Mouse (Mus musculus): Measurements from ENCODE around the gene Maml3.

The Maml3 gene

DNA sequence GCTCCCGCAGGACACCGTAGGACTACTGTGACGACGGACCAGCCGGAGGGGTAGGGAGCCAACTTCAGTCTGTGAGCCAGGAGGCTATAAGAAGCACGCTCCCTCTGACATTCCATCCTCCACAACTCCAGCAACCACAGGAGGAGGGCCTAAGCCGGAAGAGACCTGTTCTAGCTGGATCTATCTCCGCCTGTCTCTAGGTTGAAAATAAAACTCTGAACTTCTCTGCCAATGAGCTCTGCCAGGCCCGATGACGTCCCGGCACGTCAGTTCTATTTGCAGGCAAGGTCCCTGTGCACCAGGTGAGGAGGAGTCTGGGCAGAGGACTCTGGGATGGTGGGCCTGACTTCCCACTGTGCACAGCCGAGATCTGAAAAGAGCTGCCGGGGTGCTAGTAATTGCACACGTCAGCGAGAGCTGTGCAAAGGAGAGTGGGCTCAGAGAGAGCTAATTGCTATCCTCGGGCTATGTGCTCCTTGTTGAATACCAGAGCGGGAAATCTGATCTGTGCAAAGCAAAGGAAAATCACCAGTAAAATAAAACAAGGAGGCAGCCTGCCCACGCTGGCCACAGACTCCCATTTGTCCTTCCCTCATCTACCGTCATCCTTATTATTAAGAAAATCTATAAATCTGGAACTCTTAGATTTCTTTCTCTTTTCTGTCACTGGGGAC, 58.7 kb downstream of the Maml3 start:
- DNase-seq (ENCODE audit: low read depth): peak; percentile 87

DNA sequence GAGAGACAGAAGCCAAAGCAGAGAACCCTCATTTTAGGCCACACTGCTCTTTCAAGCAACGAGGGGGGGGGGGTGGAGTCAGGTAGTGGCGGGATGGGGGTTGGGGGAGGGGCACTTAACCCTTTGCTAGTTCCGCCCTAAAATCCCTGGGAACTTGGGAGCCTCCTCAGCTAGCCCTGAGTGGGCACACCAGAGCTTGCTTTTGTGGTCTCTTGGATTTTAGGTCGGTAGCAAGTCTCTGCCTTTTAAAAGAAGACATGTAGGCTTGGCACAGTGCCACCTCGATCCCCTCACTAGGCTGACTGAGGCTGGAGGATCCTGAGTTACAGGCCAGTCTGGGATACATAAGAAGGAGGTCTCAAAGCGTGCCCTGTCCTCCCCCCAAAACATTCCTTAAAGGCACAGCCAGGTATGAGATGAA, 59.6 kb downstream of the Maml3 start:
- DNase-seq (ENCODE audit: low read depth): peak; percentile 36

DNA sequence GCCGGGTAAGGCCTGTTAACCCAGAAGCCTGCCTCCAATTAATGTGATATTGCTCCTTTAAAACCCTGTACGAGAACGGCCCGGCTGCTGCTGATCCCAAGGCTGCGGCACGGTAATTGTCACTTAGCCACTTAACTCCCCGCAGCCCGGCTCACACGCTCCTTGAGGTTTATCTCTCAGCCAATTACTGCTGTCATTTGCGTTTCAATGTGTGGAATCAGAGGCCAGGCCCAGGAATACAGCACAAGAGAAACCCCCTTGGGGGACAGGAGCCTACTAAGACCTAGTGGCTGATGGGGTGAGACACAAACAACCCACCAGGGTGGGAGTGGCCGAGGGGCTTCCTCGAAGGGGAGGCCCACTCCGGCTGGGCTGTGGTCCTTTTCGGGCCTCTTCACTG, 60.2 kb downstream of the Maml3 start:
- no peak for DNase-seq (ENCODE audit: low read depth)

DNA sequence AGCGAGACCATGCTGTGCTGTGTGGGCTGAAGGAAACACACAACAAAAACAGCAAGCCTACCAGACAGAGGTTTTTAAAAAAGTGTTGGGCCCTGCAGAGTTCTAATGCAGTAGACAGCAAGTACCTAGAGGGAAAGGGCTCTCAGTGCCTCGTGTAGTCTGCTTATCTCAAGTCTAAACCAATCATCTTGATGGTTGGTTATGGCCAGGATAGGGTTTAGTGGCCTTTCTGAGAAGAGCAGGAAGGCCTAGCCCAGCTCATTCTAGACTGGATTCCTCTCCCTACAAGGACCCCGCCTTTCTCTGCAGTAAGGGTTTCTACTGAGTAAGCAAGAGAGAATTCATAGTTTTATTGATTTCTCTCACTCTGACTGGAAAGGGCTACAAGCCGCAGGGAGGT, 61.0 kb downstream of the Maml3 start:
- peak; percentile 30 for DNase-seq (ENCODE audit: low read depth)

DNA sequence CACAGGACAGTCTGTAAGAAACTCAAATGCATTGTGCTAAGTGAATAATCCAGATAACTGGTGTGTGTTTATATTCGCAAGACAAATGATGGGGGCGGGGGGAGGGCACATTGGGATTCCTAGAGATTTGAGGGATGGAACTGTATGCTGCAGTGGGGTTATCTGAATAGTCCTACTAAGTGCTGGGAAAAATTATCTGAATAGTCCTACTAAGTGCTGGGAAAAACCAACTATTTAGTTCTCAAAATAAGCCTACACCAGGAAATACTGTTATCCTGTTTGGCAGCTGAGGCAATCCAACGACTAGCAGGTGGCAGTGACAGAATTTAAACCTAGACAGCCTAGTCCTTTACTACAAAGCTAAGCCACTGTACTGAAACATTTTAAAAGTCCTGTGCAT, 62.2 kb downstream of the Maml3 start:
- no peak for DNase-seq (ENCODE audit: low read depth)

DNA sequence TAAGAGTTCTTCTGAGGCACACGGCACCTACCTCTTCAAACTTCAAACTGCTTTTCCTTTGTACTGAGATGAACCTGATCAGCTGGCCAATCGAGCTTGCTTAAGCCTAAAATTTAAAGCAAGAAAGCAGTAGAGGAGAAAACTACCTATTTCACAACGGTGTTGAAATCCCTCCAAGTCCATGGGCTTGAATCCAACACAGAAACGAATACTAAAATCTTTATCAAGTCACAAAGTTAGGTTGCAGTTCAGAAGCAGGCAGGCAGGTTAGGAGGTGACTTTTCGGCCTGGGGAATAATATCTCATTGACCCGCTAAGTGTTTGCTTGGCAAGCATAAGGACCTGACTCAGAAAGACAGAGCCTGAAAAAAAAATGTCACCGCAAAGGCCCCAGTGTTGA, 64.9 kb downstream of the Maml3 start:
- peak; percentile 87 for DNase-seq (ENCODE audit: low read depth)

DNA sequence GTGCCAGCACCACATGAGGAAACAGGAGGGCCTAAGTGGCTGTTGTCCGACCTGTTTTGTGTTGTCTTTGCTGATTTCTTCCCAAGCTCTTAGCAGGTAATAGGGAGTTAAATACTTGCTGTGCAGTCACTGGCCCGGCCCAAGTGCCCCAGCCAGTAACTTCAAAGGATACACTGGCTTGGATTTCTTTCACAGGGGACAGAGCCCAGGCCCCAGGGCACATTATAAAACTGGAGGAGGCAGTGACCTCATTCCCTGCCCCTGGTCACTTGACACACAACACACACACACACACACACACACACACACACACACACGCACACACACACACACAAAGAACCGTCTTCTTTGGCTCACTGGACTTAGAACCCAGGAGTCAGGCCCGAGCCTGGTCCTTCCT, 67.6 kb downstream of the Maml3 start:
- no peak for DNase-seq (ENCODE audit: low read depth)

DNA sequence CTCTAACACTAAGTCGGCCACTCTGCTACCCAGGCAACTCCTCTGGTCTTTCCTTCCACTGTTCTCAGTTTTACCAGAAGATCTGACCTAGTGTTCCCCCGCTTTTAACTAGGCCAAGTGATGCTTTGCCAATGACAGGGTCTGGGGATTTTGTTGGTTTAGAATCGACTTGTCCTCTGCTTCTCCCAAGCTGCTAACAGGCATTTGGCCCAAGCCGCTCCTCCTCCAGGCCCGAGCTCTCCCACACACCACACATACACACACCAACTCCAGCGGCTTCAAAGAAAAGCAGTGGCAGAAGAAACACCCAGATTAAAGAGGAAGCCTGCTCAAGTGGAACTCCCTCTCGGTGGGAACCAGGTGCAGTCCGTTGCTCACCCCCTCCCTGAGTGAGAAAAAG, 69.5 kb downstream of the Maml3 start:
- no peak for DNase-seq (ENCODE audit: low read depth)

DNA sequence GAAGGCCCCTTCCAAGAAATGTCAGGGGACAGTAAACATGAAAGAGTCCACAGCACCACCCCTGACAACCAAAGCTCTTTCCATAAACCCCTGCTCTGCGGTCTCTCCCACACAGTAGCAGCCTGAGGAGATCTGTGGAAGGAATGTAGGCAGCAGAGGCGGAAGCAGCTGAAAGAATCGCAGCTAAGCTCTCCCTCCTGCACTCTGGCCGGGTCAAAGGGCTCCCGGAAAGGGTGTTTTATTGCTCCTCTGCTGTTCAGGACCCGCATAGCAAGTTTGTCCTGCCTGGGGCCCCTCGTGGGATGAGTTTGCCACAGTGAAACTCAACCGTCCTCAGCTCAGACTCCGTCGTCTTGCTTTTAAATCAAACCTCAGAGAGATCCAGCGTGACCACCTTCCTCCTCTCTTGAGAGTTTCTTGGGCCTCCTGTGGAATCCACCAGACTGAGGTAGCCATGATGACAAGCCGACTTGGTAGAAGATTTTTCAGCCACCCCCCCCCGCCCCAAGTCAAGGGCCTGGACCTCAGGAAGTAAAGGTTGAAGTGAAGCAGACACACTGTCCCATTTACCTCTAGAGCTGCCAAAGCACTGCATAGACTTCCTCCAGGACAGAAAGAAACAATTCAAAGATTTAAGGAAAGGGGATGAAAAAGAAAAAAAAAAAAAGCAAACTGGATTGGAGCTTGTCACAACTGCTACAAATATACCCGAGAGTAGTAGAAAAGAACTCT, 70.9 kb downstream of the Maml3 start:
- DNase-seq (ENCODE audit: low read depth): no peak

DNA sequence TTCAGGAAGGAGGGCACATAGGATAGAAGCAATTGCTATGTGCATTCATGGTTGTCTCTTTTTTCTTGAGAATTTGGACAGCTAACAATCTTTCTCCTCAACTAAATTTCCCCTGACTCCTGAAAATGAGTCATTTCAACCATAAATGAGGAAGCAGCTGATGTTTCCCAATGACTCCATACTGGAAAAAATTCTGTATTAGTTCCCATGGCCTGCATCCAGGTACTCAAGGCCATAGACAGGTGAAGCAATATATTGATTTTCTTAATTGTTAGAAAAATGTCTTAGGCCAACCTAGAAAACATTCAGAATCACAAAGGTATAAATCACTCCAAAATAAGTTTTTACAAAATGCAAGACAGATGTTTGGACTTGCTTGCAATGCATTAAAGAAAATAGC, 73.5 kb downstream of the Maml3 start:
- DNase-seq (ENCODE audit: low read depth): peak; percentile 71

DNA sequence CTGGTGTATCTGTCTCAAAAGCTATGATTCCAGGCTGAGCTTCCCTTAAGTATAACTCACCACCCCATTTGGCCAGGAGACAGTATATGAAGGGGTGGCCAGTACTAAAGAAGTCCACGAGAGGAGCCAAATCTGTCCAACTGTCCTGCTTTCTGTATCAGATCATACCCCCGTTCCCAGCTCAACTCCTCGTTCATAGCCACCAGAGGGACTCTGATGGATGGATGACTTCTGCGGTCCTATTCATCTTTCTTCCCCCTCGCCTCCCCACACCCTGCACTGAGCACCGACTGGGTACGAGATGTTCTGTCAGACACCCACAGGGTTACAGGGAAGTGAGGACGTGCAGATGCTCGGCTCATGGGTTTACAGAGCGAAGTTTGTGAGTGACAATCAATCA, 74.8 kb downstream of the Maml3 start:
- DNase-seq (ENCODE audit: low read depth): no peak

DNA sequence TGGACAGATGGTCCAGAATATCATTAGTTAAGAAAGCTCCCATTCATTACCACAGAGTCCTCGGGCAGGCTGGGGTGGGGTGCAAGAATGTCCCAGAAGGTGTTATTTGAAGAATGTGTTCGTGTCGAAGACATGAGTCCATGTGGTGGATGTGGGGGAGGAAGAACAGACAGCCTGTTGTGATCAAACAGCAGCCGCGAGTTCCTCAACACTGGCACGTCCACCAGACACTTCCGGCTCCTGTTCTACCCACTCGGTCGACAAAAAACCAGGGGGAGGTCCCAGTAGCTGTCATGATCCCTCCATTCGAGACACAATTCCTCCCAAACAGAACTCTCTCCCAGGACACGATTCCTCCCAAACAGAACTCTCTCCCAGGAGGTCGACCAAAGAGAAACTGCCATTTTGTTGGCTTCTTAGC, 75.2 kb downstream of the Maml3 start:
- DNase-seq (ENCODE audit: low read depth): no peak

DNA sequence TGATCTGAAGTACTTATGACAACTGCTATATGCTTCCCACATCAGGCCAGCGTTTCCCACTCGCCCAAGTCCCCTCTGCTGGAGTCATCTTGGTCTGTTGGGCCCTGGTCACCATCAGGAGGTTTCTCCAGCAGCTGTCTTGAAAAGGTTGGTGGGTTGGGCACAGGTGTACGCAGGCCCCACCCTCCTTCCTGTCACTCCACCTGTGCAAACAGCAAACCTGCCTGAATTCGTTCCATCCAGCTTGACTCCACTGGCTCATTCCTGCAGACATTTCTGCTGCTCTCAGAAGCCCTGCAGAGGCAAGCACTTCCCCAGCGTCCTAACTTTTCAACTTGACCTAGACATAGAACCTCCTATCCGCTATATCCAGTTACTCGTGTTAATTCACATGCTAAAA, 76.9 kb downstream of the Maml3 start:
- DNase-seq (ENCODE audit: low read depth): no peak

DNA sequence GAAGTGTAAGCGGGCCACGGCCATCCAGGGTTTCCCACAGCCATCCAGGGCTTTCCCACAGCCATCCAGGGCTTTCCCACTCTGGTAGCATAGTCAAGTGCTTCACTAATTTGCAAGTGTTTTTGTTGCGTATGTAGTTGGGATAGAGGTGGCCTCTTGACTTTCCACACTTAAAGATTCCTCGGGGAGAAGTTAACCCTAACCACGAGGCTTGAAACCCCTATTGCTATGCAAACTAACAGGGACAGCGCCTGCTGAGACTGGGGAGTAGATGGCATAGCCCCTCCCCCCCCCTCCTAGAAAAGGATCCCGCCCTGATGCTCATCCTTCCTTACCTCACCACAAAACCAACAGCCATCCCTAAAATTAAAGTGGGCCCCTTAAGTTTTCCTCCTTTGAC, 82.4 kb downstream of the Maml3 start:
- DNase-seq (ENCODE audit: low read depth): no peak

DNA sequence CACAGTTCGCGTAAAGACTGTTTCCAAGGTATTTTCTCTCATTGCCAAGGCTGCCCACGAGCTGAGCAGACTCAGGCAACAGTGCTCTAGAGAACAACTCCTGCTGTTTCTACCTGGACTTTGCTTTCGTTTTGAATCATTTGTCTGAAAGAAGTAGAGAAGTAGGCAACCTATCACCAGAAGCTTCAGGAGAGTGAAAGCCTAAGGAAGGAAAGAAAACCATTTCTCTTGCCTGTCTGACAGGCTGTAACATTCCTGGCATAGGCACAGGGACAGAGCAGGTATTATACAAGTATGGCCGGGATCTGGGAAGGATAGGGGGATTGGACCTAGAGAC, 86.8 kb downstream of the Maml3 start:
- DNase-seq (ENCODE audit: low read depth): no peak

DNA sequence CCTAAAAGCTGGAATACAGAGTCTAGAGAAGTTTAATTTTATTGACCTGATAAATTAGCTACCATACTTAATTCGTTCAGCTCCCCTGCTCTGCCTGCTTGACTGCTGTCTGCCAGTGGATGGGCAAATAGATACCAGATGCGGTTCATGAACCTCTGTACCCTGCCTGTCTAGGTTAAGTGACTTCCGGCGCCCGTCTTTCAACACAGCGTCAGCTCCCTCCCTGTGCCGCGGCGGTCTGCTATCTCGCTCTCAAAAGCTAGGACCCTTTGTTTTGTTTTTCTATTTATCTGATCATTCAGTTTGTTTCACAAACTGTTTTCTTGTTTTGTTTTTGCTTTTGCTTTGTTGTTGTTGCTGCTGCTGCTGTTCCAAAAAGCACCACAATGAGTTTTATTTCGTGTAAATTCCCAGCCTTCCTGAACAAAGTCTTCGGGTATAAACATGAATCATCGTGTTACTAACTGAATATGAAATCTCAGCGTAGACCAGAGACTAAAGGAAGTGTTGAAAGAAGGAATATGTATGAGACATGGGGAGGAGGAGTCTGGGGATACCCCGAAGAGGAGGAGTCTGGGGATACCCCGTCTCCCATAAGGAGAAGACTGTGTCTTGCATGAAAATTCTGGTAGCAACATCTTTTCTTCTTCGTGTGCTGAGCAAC, 87.3 kb downstream of the Maml3 start:
- DNase-seq (ENCODE audit: low read depth): peak; percentile 69

DNA sequence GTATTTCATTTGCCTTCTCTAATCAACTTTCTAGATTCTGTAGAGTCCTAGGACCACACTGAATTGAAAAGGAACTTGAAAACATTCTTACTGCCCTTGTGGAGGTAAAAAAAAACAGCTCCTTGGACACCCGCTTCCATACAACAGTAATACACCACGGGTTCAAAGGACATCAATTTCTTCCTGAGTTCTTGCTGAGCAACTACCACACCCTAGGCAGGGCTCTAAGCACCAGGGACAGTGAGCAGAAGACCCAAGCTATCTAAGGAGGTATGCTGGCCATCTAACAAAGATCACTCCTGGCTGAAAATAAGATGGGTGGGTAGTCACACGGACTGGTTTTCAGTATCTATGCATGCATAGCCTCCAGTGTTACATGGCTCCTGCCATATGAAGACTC, 88.7 kb downstream of the Maml3 start:
- DNase-seq (ENCODE audit: low read depth): no peak

DNA sequence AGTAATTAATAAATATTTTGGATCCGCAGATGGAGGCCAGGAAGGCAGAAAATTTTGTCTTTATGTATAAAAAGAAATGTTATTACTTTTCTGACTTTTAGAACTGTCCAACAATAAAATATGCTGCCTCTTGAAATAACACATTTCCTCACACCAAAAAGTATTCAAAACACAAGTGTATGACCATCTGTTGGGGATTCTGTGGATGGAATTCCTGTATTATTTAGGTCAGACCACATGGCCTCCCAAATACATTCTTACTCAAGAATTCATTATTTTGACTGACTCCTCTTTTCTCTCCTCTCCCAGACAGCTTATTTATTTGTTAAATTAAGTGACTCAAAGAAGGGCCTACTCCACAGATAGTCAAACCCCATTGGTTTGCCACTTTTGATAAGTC, 89.3 kb downstream of the Maml3 start:
- peak; percentile 48 for DNase-seq (ENCODE audit: low read depth)

DNA sequence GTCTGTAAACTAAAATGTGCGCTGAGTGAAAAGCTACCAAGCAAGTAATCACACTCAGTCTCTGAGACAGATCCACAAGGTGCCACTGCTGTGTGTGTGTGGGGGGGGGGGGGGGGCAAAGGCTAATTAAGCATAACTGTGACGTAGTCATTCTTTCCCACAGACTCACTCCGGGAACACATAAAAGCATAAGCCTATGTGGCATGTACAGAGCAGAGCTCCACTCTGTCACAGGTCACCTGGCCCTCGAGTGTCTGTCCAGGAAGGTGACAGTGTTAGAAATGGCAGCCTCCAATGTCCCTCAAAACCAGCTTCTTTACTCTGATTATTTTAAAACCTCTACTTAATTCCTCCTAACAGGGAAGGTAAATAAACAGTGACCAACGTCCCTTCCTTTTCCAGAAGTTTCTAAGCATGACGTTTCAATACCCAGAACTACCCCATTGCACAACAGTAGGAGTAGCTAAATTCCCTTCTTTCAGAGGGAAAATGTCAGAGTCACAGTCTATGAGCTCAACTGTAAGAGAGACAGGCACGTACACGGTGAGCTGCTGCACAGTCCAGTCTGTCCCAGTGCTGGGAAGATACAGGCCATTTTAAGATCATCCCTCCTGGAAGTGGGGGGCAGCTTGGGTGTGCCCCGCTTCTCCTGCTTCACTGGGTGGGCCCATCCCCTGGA, 93.7 kb downstream of the Maml3 start:
- DNase-seq (ENCODE audit: low read depth): no peak

DNA sequence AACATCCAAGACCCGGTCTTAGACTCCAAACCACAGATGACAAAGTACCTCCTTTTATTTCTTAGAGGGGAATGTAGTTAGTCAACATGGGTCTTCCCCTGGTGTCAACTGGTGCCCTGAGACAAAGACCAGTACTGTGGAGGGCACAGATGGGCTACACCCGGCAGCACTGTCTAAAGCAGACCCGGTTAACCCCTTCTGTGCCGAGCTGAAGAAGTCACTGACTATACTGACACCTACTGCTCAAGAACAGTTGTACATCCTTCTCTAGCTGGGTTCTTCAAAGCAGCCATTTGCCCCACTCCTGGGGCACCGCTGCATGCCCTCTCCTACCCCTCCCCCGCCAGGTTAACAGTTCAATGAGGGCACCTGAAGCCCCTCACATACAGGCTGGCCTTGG, 95.6 kb downstream of the Maml3 start:
- DNase-seq (ENCODE audit: low read depth): peak; percentile 34

DNA sequence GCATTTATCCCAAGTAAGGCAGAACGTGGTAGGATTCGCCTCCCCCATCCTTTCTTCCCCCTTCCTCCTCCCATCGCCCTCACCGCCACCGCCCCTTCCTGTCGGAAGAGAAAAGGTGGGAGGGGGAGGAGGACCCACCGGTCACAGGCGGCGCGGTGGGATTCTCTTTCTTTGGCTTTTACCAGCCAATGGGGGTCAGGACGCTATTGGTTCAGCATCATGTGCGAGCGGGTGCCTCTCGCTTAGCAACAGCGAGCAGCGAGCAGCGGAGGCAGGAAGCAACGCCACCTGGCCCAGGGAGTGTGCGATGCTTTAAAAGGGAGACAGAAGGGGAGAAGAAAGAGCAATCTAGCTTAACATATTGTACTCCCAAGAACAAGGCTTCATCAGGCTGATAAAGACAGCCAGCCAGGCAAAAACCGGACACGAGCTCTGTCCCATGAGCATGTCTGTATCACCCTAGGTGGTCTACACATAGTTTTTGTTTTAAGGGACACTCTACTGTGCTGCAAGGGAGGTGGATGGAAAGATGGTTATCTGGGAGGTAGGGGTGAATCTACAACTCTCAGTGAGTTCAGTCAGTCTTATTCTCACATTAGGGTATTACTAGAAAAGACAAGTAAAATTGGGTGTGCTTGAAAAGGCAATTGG, 97.1 kb downstream of the Maml3 start:
- DNase-seq (ENCODE audit: low read depth): no peak

DNA sequence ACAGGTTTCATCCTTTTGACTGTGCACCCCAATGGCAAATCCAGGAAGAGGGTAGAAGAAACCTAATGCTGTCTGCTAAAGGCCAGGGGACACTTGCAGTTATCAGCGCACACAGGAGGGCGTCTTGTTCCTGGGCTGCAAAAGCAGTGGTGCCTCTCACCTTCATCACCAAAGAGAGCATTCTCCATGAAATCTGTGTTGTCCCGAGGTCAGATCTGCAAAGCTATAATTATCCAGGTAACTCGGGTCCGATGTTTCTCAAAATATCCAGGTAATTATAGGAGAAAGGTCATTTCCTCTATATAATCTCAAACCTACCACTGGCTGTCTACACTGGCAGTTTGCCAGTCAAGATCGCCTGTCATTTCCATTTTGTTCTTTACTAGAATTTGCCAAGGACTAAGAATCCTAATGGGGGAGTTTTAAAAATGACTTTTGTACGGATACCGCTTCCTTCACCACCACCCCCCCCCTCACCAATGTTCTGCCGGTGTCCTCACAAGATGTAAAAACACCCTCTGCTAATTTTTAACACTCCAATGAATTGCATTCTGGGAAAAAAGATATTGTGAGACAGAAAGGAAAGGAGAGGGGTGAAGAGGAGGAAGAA, 98.0 kb downstream of the Maml3 start:
- DNase-seq (ENCODE audit: low read depth): no peak

Data from NIH3T3 (cell line).